Mouse (Mus musculus): ENCODE results near the gene Foxg1.

DNA sequence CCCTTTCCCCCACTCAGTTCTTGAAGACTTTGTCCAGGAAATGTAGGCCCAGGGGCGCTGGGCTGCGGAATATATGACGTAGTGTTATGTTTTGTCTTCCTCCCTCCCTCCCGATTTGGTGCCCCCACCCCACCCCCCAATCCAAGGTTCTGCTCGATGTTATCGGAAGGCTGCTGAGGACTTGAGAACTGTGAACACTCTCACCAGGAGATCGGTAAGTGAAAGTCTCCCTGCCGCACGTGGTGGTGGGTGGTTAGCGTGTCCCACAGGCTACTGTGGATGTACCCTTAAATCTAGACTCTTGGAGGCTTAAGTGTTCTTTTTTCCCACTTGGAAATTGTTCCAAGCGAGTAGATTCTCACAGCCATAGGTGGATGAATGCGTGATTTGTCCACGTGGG, 7.8 kb downstream of the Foxg1 start:
- TF ChIP-seq CTCF (IDR thresholded peaks at IDR 0.05) (no peak), EP300 (IDR thresholded peaks at IDR 0.05) (no peak)

Measured in lung, postnatal 0 days (tissue).